Mouse (Mus musculus): Measurements from ENCODE around the gene Nkd1.

The Nkd1 gene

DNA sequence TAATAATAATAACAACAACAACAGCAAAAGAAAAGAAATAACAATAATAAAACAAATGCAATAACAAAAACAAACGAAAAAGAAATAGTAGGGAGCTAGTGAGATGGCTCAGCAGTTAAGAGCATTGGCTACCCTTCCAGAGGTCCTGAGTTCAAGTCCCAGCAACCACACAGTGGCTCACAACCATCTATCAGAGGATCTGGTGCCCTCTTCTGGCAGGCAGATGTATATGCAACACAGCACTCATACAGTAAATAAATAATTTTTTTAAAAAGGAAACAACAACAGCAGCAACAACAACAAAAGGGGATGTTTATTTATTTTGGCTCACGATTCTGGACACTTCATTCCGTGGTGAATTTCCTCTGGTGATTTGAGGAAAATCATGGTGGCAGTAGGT lies 98.4 kb downstream of the Nkd1 start:
- no peak for DNase-seq (ENCODE audit: low spot score in 2 of 2)

DNA sequence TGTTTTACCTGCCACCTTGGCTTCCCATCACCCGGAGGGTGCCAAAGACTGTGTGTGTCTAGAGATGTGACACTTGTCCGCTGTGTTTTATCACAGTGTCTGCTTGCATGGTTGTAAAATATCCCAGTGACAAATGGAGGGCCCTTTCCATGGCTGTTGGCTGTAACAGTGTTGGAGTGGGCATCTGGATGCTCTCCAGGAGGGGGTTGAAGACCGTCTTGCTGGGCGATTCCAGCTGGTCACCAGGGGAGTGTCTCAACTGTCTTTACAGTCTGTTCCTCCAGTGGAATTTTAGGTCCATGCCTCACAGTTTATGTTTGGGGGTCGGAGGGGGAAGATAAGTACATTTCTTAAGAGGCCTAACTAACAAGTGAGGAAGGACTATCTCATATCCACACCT lies 99.8 kb downstream of the Nkd1 start:
- DNase-seq (ENCODE audit: low spot score in 2 of 2): no peak

DNA sequence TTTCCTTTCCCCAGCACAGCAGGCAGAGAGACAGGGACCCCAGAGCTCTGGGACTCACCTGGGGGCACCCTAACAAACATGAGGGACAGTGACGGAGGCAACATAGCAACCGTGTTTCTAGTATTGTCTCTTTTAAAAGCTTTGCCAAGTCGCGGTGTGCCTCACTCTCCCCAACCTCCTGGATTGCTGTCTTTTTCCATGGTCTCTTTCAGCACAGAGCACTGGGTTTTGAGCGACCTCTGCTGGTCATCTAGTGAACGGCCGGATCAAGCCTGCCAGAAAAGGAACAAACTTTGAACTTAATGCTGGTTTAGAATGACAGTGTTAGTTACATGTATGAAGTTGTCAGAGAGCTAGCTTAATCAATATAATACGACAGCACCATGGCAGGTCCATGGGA lies 100.3 kb downstream of the Nkd1 start:
- peak in 1 of 2 experiments; percentile 81 for DNase-seq (ENCODE audit: low spot score in 2 of 2)

DNA sequence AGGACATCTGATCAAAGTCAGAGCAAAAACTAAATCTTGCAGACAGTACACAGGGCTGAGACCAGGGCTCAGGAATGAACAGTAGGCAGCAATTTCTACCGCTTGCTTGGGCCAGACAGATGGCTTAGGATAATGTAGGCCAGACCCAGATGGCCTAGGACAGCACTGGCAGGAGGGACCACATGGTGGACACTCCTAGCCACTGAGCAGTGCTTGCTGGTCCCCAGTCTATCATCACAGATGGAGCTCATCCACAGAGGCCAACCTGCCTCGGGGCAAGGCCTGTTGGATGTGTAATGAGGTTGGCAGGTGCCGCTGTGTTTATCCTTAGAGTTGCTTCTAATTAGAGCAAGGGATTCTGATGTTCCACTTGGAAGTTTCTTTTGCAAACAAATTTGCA lies 102.2 kb downstream of the Nkd1 start:
- no peak for DNase-seq (ENCODE audit: low spot score in 2 of 2)

DNA sequence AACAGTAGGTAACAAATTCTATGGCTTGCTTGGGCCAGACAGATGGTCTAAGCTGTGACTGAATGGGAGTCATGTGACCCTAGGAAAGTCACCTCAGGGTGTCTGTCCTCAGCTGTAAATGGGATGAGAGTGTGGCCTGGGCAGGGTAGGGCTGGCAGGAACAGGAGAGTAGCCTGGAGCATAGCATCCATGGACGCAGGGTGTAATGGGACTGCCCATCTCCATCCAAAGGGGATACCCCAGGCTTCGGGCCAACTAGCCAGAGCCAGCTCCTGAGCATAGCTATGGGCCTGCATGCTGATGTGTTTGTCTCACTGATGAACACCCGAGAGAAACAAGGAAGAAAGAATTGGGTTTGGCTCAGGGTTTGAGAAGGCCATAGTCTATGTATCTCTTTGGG lies 103.1 kb downstream of the Nkd1 start:
- no peak for DNase-seq (ENCODE audit: low spot score in 2 of 2)

DNA sequence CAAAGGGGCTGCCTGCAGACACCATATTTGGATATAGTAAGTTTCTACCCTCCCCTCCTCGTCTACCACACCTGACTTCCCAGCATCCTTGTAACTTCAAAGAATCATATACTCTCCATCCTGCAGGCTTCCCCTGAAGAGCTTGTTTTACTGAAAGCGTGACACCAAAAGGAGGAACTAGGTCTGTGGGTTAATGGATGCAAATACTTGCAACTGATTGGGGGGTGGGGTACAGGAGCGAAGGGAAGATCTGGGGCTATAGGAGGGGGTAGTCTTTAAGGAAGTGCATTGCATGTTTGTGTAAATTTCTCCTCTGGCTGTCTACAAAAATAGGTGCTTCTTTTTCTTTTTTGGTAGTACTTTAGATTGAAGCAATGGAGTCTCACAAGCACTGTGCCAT lies 105.3 kb downstream of the Nkd1 start:
- DNase-seq (ENCODE audit: low spot score in 2 of 2): no peak

DNA sequence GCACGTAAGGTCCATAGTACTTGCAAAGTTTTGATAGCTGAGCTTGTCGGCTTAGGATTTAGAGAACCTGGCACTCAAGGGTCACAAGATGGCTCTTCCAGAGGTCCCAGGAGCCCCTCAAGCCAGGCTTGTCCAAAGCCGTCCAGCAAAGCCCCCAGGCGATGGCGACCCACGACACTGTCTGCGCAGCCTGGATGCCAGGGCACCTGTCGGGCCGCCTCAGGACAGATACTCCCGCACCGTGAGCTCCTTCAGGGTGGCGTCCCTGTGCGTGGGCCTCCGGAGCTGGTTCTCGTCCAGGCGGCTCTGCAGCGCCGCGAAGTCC lies 105.7 kb downstream of the Nkd1 start:
- DNase-seq (ENCODE audit: low spot score in 2 of 2): no peak

DNA sequence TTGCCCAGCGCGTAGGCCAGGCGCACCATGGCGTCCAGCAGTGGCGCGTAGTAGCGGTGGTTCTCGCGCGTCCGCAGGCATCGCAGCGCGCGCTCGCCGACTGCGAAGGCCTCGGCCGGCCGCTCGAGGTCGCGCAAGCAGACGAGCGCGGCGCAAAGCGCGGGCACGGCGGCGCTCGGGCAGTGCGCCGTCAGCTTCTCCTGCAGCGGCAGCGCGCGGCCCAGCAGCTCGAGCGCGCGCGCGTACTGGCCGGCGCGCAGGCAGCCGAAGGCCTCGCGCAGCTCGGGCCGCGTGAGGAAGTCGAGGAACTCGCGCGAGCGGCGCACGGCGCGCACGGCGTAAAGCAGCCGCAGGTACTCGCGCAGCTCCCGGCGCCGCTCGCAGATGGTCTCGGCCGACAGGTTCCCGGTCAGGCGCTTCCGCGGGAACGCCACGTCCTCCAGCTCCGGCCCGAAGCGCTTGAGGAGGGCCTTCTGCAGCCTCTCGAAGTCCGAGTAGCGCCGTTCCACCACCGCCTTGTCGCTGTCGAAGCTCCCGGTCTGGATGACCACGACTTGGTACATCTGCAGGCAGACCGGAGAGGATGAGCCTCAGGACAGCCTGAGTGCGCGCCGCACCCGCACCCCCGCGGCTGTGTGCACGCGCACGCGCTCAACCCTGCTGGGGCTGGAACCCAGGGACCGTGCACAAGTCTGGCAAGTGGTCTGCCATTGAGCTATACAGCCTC lies 106.3 kb downstream of the Nkd1 start:
- DNase-seq (ENCODE audit: low spot score in 2 of 2): peak; percentile 61 to 73

DNA sequence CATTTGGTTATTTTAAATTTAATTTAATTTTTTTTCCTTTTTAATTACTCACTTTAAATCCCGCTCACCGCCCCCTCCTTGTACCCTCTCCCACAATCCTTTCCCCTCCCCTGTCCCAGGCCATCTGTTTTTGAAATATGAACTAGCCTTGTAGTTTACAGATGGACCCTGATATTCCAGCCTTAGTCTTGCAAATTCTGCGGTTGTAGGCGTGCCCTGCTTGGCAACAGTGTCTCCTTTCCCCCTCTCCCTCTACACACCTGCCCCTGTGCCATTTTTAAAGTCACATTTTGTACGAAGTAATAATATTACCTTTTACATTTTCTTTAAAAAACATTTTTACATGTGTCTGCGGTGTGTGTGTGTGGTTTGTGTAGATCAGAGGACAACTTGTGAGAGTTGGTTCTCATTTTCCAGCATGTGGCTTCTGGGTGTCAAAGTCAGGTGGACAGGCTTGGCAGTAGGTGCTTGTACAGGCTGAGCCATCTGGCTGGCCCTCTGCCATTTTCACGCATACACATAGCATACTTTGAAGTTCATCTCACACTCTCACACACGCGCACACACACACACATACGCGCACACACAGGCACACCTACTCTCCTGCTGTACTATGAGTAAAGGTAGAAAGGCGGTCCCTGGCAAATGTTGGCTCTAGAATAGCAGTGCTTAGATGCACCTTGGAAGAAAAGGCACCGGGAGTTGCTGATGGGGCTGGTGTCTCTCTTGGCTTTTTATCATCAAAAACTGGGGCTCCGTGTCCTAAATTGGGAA lies 107.0 kb downstream of the Nkd1 start:
- DNase-seq (ENCODE audit: low spot score in 2 of 2): peak in 1 of 2 experiments; percentile 67

DNA sequence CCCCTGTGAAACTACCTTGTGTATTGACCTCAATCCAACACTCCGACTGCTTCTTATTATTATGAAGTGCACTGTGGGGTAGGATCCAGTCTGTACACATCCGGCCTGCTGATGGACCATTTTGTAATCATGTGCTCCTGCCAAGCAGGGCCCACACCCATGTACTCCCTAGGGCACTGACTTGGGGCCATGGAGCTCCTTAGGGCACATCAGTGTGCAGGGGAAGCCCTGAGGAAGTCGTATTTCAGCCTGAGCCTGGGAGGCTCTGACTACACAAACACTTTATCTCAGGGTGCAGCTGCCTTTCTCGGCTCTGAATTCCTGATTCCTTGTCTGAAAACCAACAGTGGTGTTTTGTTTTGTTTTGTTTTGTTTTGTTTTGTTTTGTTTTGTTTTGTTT lies 109.1 kb downstream of the Nkd1 start:
- no peak for DNase-seq (ENCODE audit: low spot score in 2 of 2)

DNA sequence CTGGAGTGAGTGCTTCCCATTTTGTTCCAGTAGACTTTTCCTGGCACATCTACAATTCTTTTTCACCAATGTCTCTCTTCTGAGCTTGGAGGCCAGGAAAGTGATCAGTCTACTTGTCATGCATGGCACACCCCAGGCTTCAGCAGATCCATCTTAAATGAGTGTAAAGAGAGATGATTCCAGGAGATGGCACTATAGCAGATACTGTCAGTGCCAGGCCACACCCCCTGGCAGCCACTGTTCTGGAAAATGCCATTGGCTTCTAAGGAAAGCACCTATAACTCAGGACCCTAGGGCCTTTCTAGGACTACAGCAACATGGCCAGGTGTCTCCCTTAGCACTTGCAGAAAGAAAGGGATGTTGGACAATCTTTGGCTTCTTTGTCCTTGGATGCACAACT lies 109.9 kb downstream of the Nkd1 start:
- DNase-seq (ENCODE audit: low spot score in 2 of 2): peak in 1 of 2 experiments; percentile 42

DNA sequence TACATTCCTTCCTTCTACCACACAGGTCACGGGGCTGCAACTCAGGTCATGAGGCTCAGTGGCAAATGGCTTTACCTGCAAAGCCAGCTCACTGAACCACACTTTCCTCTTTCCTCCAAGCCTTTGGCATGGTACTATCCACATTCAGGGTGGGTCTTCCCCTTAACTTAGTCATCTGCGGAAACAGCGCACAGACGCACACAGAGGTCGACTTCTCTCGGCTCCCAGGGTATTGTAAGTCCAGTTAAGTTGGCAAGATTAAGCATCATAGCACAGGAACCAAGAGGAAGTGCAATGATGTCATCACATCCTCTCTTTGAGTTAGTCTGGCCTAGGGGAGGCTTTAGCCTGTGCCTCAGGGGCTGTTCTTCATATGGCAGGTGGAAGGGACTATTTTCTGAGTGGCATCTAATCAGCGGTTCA lies 112.2 kb downstream of the Nkd1 start:
- DNase-seq (ENCODE audit: low spot score in 2 of 2): no peak

DNA sequence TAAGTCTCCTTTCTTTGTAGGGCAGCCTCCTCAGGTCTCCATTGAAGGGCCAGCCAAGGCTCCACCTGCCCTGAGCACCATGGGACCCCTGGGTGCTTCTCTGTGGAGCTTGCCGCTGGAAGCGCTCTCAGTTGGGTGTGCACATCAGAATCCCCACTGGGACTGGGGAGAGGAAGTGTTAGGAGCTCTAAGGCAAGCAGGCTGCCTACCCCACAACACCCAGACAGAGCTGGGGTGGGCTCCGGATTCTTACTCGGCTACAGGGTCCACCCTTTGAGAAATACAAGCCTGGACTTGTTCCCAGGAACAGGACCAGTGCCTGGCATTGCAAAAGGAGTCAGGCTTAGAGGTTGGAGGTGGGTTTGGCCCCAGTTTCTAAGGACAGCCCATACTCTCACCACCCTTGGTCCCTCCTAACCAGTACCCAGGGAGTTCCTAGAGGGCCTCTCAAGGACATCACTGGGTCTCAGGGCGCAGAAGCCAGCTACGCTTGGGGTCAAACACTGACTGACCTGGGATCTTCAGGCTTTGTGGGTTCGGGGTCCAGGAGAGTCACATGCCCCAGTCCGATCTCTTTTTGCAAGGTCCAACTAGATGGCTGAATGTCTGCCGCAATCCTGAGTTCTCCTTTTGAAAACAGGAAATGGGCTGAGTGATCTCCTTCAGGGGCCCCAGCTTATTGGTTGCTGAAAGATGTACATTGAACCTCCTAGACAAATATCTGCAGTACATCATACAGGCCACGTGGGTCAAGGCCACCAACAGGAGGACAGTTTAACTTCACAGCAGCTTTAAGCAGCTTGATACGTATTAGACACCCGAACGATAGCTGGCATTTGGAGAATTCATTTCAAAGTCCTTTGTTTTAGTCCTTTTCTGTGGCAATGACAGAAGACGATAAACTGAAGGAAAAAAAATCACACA lies 114.6 kb downstream of the Nkd1 start, which contains the start of gene Snx20:
Gene Snx20 (minus strand): TSS at position 655 of the 924 bp plus-strand sequence.
- DNase-seq (ENCODE audit: low spot score in 2 of 2): no peak

DNA sequence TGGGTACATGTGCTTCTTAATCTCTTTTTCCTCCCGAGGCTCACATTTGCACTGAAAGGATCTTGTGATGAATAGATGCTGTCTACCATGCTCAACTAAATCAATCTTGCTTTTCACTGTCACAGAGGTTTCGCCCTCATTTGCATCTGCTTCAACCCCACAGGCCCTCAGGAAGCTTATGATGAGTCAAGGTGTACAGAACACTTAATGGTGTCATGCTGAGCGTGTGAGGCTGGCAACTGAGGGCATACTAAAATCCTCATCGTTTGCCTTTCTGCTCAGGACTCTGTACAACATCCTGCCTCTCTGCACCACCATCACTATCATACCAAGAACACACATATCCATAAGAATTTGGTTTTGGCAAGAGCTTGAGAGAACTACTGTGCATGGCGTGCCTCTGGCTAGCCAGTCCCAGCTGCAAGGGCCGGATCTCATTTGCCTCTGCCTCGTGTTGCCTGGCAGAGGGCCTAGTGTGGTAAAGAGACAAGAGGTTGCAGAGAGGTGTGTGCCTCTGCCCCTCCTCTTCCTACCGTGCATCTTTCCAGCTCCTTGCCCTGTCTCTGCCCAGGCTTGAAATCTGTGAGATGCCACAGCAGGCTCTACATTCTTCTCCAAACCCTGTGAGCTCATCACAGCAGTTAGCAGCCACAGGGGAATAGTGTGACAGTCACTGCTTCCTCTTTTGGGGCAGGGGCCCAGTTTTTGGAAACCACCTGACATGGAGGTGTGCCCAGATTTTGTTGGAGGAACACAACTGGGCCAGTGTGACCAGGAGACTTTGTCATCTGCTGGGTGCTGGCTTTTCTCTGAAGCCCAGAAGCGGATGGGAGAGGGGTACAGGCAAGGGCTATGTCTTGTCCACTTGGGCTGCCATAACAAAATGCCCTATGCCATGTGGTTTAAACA lies 116.2 kb downstream of the Nkd1 start:
- DNase-seq (ENCODE audit: low spot score in 2 of 2): no peak

DNA sequence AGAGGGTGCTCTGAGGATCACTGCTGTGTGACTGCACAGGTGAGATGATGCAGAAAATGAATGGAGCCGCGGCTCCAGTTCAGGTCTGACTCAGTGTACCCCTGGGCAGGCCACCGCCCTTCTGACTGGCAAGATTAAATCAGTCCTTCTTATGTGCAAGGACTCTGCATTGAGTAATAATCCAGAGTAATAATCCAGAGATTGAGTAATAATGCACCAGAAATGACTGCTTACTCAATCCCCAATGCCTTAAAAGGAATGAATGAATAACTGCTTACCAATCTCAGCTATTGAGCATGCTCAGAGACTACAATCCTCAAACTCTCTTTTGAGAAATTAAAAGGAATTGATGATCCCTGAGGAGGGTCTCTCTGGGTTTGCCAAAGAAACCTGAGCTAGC lies 117.8 kb downstream of the Nkd1 start:
- no peak for DNase-seq (ENCODE audit: low spot score in 2 of 2)

DNA sequence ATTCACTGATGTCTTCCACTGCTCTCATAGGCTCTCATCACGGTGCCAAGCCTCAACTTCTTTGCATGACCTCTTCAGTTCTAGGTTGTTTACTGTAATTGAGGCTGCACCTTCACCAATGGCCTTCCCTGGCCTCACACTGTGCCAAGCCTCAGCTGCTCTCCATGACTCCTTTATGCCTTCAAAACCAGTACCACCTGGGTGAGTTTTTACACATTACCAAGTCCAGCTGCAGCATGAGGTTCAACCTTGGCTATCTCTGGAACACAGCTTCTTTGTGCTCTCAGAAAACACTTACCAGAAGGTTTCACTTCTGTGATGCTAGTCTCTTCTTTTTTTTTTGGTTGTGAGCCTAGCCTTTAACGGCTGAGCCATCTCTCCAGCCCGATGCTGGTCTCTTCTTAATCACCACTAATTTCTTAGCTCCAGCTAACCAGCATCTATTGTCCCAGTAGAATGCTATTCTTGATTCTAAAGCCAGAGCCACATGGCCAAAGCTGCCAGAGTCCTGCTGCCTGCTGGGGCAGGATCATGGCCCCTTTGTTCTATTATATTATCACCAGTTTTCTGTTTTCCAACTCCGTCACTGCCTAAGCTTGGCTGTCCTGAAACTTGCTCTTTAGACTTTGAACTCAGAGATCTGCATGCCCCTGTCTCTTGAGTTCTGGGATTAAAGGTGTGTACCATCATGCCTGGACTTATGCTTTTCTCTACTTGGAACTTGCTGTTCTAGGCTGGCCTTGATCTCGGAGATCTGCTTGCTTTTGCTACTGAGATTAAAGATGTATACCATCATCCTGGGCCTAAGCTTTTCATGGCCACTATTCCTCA lies 121.8 kb downstream of the Nkd1 start:
- no peak for DNase-seq (ENCODE audit: low spot score in 2 of 2)
